Mouse (Mus musculus) adrenal gland, adult 18-20 months (tissue): Measurements from ENCODE around the gene Gpr142. TPM values are rescaled to one million over a fixed set of nuclear protein-coding genes. Genes with fewer than 3 reads are reported as not detected.

Experiments used
- DNase-seq, 2 experiments: peaks; one replicate each; pipeline ENCODE4 v3.0.0; 2021 to 2022; ENCODE audit warnings: low spot score in 2 of 2
- long read RNA-seq, 2 experiments: library from polyadenylated mRNA; stranded (forward); transcript quantifications; one replicate each; pipeline ENCODE4 v2.0.0; 2021
- total RNA-seq, 2 experiments: library from RNA; stranded (reverse); gene quantifications; 1 replicate in 1 of 2; 2 replicates in 1 of 2; pipeline ENCODE4 v1.2.3; 2021

Gene Gpr142
- not detected for total RNA-seq
- long read RNA-seq, experiment 1 = 0 reads
- long read RNA-seq, experiment 2 = 0 reads

- DNase-seq = no peak
Measured at GRCm38 (mm10) chr11:114798624-114799023, at the start of gene Gpr142. Gene Gpr142 (plus strand): TSS chr11:114798924.

- DNase-seq = peak; percentile 60 to 62
Measured at GRCm38 (mm10) chr11:114764820-114765818, 33.6 kb upstream of the Gpr142 start, which contains the start of gene Kif19a. Gene Kif19a (plus strand): TSS chr11:114765388.

DNA sequence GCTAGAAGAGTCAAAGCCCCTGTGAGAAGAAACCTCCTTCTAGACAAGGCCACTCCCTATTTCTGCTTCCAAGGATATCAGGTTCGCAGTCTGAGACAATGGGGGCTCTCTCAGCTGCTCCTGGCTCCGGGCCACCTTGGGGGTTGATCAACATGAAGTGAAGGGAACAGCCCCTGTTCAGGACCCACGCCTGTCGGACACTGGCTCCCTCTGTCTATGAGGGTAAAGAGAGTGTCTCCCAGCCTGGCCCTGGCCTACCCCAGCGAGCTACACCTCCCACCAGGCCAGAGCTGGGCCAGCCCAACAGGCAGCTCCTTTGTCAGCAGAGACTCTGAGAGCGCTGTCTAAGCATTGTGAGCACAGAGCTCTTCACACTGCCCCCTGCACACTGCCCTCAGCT is 28.8 kb upstream of the Gpr142 start:
- no peak for DNase-seq

- no peak for DNase-seq
Measured at GRCm38 (mm10) chr11:114771896-114772295, 26.8 kb upstream of the Gpr142 start.

- DNase-seq = no peak
Measured at GRCm38 (mm10) chr11:114780076-114780475, 18.6 kb upstream of the Gpr142 start.

DNA sequence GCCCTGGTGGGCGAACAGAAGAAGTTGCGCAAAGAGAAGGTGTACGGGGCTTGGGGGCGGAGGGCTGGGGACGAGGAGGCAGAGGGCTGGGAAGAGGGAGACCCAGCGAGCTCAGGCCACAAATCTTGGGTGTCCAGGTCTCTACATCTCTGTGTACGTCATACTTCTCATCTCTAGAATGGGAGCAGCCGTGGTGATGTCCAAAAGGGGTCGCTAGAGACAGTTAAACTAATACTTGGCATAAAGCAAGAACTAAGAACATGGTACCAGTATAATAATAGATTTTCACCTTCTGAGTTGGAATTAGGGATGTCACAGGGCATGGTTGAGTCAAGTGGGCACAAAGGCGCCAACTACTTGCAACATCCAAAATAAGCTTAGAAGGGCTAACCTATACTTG is 12.8 kb upstream of the Gpr142 start:
- DNase-seq = no peak

DNA sequence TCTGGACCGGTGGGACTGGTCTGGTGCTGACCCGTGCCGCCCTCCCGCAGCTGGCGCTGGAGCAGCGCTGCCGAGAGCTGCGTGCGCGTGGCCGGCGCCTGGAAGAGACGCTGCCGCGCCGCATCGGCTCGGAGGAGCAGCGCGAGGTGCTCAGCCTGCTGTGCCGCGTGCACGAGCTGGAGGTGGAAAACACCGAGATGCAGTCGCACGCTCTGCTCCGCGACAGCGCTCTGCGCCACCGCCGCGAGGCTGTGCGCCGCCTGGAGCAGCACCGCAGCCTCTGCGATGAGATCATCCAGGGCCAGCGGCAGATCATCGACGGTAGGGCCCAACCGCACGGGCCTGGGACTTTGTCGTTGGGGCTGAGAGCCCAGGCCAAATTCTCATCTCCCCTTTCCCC is 12.4 kb upstream of the Gpr142 start:
- DNase-seq = peak in 1 of 2 experiments; percentile 14

DNA sequence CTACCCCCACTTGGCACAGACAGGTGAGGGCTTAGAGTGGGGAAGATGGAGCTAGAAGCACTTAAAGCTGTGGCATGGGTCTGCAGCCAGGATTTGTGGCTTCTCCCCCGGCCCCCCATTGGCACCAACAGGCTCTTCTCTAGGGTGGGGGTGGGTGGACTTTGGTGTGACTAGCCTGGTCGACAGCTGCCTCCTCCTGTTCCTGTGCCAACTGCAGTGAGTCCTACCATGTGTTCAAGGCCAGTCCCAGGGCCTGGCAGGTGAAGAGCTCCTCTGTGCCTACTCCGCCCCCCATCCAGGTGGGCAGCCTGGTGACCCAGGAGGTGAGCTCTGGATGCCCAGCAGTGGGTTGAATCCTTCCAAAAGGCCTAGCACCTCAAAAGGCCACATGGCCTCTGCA is 11.1 kb upstream of the Gpr142 start:
- no peak for DNase-seq

DNA sequence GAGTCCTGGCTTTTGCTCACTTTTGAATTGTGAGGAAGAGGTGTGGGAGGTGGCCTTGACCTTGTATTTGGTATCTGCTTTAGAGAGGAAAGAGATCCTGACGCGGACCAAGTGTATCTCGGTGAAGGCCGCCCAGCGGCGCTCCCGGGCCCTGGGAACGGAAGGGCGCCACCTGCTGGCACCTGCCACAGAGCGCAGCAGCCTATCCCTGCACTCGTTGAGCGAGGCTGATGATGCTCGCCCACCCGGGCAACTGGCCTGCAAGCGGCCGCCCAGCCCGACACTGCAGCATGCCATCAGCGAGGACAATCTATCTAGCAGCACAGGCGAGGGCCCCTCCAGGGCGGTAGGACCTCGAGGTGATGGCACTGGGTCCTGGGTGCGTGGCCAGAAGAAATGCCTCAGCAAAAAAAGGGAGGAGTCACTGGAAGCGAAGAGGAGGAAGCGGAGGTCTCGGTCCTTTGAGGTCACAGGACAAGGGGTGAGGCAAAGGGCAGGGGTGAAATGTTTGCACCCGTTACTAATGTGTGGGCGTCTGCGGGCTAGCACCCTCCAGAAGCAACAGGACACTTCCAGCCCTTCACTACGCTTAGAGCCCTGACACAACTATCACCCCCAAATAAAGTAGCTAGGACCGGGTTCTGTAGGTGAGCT is 9.5 kb upstream of the Gpr142 start:
- peak; percentile 84 to 91 for DNase-seq

DNA sequence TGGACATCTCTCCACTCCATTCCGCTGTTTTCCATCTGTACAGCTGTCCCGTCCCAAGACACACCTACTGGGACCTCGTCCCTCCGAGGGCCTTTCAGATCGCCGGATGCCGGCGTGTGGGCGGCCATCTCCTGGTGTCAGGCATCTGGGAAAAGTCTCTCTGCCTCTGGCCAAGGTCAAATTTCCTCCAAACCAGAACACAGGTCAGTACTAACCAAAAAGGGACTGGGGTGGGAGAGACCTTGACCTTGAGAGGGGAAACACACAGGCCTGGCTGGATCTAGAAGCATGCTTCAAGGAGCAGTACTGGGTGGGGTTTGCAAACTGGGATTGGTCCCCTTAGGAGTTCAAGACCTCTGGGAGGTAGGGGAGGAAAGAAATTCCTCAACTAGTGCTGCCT is 9.0 kb upstream of the Gpr142 start:
- DNase-seq = no peak

GRCm38 (mm10) chr11:114790171-114790570 is 8.6 kb upstream of the Gpr142 start:
- DNase-seq = no peak

DNA sequence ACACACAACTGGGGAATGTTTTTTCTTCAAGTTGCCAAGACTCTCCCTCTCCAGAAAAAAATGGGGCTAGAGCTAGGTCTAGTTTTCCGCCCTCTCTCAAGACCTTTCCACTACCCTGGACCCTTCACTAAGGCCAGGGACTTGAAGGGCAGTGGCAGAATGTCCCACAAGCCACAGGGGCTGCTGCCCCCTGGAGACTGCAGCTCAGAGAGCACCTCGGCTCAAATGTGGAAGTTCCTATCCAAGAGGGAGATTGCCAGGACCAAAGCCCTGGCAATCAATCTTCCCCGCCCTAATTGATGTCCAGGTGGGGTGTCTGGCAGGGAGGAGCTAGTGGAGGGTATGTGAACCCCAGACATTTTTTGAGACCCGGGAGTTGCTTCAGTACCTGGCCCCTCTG is 7.9 kb upstream of the Gpr142 start:
- no peak for DNase-seq

DNA sequence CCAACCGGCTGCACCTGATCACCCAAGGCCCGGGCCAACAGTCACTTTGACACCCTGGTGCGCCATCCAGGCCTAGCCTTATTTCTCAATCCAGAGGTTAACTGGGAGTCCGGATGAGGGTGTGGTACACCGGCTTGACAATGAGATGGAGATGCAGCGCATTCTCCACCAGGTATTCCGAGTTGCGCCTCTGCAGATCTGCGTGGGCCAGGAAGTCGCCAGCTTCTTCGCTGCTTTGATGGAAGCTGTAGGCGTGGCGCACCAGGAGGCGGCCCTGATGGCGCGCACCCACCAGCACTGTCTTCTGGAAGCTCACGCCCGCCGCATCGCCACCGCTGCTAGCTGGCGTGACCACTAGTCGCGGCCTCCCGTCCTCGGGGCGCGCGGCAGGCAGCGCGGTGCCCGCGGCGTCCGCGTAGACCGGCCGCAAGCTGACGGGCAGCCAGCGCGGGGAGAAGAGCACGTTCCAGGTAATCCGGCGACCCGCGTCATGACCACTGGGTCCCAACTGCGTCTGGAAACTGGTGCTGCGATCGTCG is 7.3 kb upstream of the Gpr142 start:
- no peak for DNase-seq

GRCm38 (mm10) chr11:114791891-114792411 is 6.8 kb upstream of the Gpr142 start:
- no peak for DNase-seq

- DNase-seq = no peak
Measured at GRCm38 (mm10) chr11:114792931-114793494, 5.7 kb upstream of the Gpr142 start.

GRCm38 (mm10) chr11:114793868-114794545 is 4.7 kb upstream of the Gpr142 start:
- DNase-seq = no peak

GRCm38 (mm10) chr11:114794691-114795090 is 4.0 kb upstream of the Gpr142 start:
- DNase-seq = no peak

- peak in 1 of 2 experiments; percentile 29 for DNase-seq
Measured at GRCm38 (mm10) chr11:114795231-114795746, 3.4 kb upstream of the Gpr142 start.

DNA sequence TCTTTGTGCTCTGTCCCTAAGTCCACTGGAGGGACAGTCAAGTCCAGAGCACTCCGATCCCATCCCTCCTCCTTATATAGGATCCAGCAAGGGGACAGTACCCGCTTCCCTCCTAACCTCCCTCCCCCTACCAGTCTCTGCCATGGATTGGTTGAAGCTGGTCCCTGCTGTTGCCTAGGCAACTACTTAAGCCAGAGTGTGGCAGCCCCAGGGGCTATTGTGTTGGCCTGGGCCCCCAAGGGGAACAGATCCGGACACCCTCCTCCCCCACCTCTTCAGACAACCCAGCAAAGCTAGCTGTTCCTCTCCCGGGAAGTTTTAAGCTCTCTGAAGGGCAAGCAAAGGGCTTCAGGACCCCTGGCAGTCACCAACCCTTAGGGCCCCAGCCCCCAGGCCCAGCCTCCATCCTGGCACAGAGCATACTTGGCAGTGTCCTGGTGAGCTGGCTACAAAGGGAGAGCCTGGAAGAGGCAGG is 2.8 kb upstream of the Gpr142 start, which contains the start of gene Btbd17:
Gene Btbd17 (minus strand): TSS at position 98 of the 475 bp plus-strand sequence.
- no peak for DNase-seq

DNA sequence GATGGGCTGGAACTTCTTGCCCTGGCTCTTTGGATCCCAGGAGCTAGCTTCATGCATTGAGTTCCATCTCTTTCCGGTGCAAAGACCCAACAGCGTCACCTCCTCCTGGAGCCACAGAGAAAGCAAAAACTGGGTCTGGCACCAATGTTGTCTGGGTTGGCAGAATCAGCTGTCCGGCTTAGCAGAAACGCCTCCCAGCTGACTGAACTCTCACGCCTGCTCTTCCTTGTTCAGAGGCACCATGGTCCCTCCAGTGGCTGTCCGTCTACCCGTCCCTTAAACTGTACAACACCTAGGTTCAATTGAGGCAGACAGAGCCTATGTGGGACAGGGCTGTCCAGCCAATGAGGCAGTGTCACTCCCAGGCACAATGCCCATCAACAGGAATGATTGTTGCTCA is 1.5 kb upstream of the Gpr142 start:
- no peak for DNase-seq
